Mouse (Mus musculus) C2C12 (cell line): Measurements from ENCODE around the gene H2-K1. TPM values are rescaled to one million over a fixed set of nuclear protein-coding genes. Genes with fewer than 3 reads are reported as not detected.

Source experiments
- H3K27me3 ChIP-seq: one replicate; pipeline ENCODE4 v1.6.1; 2011; ENCODE audit not compliant: control insufficient read depth, insufficient read depth, insufficient read length
- H3K36me3 ChIP-seq: one replicate; pipeline ENCODE4 v1.6.1; 2011; ENCODE audit not compliant: control insufficient read depth, insufficient read depth
- H3K4me3 ChIP-seq: one replicate; pipeline ENCODE4 v1.5.1; 2011; ENCODE audit warnings: mild to moderate bottlenecking, control low read depth; ENCODE audit not compliant: poor library complexity, insufficient read depth, severe bottlenecking
- H3K79me2 ChIP-seq: one replicate; pipeline ENCODE4 v1.6.1; 2011; ENCODE audit not compliant: control insufficient read depth, insufficient read depth
- H3K79me3 ChIP-seq: one replicate; pipeline ENCODE4 v1.6.1; 2011; ENCODE audit warnings: low read depth, control low read depth
- H3ac ChIP-seq: one replicate; pipeline ENCODE3; 2011; ENCODE audit warnings: low read depth; ENCODE audit not compliant: control insufficient read depth, insufficient read length
- CEBPB ChIP-seq: IDR thresholded peaks from one replicate; pipeline ENCODE4 v1.6.1; 2011; ENCODE audit warnings: low read depth, mild to moderate bottlenecking, control low read depth, moderate library complexity
- CTCF ChIP-seq: IDR thresholded peaks from one replicate; pipeline ENCODE4 v1.5.1; 2011; ENCODE audit not compliant: control insufficient read depth, insufficient read depth, insufficient read length
- FOSL1 ChIP-seq: IDR thresholded peaks from one replicate; pipeline ENCODE4 v1.8.0; 2011; ENCODE audit warnings: mild to moderate bottlenecking, low read length; ENCODE audit not compliant: poor library complexity, insufficient read depth, severe bottlenecking
- MAX ChIP-seq: IDR thresholded peaks from one replicate; pipeline ENCODE4 v1.6.1; 2011; ENCODE audit warnings: mild to moderate bottlenecking, control low read depth
- MYOD1 ChIP-seq: IDR thresholded peaks from one replicate; pipeline ENCODE4 v1.6.1; 2011; ENCODE audit warnings: low read depth; ENCODE audit not compliant: control insufficient read depth, insufficient read length
- MYOG ChIP-seq: IDR thresholded peaks from one replicate; pipeline ENCODE4 v1.6.1; 2011; ENCODE audit not compliant: control insufficient read depth, insufficient read length; ENCODE audit errors: extremely low read depth
- USF1 ChIP-seq: IDR thresholded peaks from one replicate; pipeline ENCODE4 v1.6.1; 2011; ENCODE audit warnings: low read depth, mild to moderate bottlenecking, control low read depth, moderate library complexity
- polyA plus RNA-seq: library from polyadenylated mRNA; unstranded; fragments of >200 nt; fragmentation: generic; extraction: Trizol; gene quantifications from one replicate; pipeline ENCODE4 v1.2.1, GENCODE M21; 2012; ENCODE audit warnings: missing spikeins

Gene H2-K1
- polyA plus RNA-seq, 1 experiment = 19.0 TPM

- peaks cover 24% of the 10 kb centered on the region for H3K36me3 ChIP-seq
- peaks cover 48% of the 10 kb centered on the region for H3K79me2 ChIP-seq
- no peak overlapping the region for H3K4me3 ChIP-seq
- H3K27me3 ChIP-seq = no peaks in the 10 kb centered on the region
- TF ChIP-seq CEBPB = no peak
- TF ChIP-seq MAX = no peak
- TF ChIP-seq USF1 = no peak
- no peak for TF ChIP-seq MYOG
- no peak for TF ChIP-seq FOSL1
- no peak for TF ChIP-seq MYOD1
- no peak for TF ChIP-seq CTCF
- no peak overlapping the region for H3ac ChIP-seq
- peaks cover 32% of the 10 kb centered on the region for H3K79me3 ChIP-seq
These were observed 28.5 kb upstream of the H2-K1 start for GRCm38 (mm10) chr17:34028501-34029149.

- peak; percentile 45 for TF ChIP-seq MAX
- no peak for TF ChIP-seq FOSL1
- no peak for TF ChIP-seq CEBPB
- peak; percentile 55 for TF ChIP-seq CTCF
- Histone ChIP-seq H3ac (peak within 1 kb of the TSS; percentile 78), H3K4me3 (peak within 1 kb of the TSS; percentile 38), H3K79me2 (peaks cover 39% of the 10 kb centered on the region), H3K36me3 (peaks cover 24% of the 10 kb centered on the region), H3K27me3 (no peaks in the 10 kb centered on the region), H3K79me3 (peaks cover 29% of the 10 kb centered on the region)
These were observed 27.6 kb upstream of the H2-K1 start, which contains the start of gene H2-Ke6 for GRCm38 (mm10) chr17:34027656-34028223. Gene H2-Ke6, minus strand, starts transcription at chr17:34028060.

- H3K4me3 ChIP-seq = peak overlapping the region; percentile 38
- TF ChIP-seq CEBPB = no peak
- TF ChIP-seq USF1 = peak; percentile 19
- H3K79me3 ChIP-seq = peaks cover 26% of the 10 kb centered on the region
- H3K79me2 ChIP-seq = peaks cover 32% of the 10 kb centered on the region
- H3K36me3 ChIP-seq = peaks cover 24% of the 10 kb centered on the region
- peak overlapping the region; percentile 78 for H3ac ChIP-seq
- H3K27me3 ChIP-seq = no peaks in the 10 kb centered on the region
These were observed 26.9 kb upstream of the H2-K1 start for GRCm38 (mm10) chr17:34026917-34027655.

- Histone ChIP-seq H3K4me3 (no peak overlapping the region), H3K36me3 (peaks cover 24% of the 10 kb centered on the region)
These were observed 26.1 kb upstream of the H2-K1 start for GRCm38 (mm10) chr17:34026221-34026620.

GRCm38 (mm10) chr17:34025756-34026151, 25.6 kb upstream of the H2-K1 start:
- Histone ChIP-seq H3K79me3 (peaks cover 20% of the 10 kb centered on the region), H3K27me3 (no peaks in the 10 kb centered on the region), H3K79me2 (peaks cover 25% of the 10 kb centered on the region), H3K36me3 (peaks cover 24% of the 10 kb centered on the region), H3ac (no peak overlapping the region), H3K4me3 (no peak overlapping the region)
- no peak for TF ChIP-seq CEBPB
- no peak for TF ChIP-seq FOSL1
- no peak for TF ChIP-seq MYOD1
- no peak for TF ChIP-seq MAX
- no peak for TF ChIP-seq MYOG
- no peak for TF ChIP-seq USF1
- no peak for TF ChIP-seq CTCF

More at GRCm38 (mm10) chr17:34026221-34026620, 26.1 kb upstream of the H2-K1 start:
- no peak for TF ChIP-seq MYOD1
- peaks cover 24% of the 10 kb centered on the region for H3K79me3 ChIP-seq
- H3K79me2 ChIP-seq = peaks cover 30% of the 10 kb centered on the region
- no peak overlapping the region for H3ac ChIP-seq
- H3K27me3 ChIP-seq = no peaks in the 10 kb centered on the region
